Mouse (Mus musculus) midbrain, embryonic 15.5 days (tissue): ENCODE results near the gene Hdac7. TPM values are rescaled to one million over a fixed set of nuclear protein-coding genes. Genes with fewer than 3 reads are reported as not detected.
A peak's percentile ranks its signal among the peaks of the same experiment; 100 is the strongest.

Source experiments
- ATAC-seq: fragments of 200-750 bp; cut with Nextera tagmentation; replicated peaks from 2 replicates; pipeline ENCODE4 v1.8.0; 2017; ENCODE audit warnings: moderate TSS enrichment
- H3K27ac ChIP-seq: fragments of 300-500 bp; sonication (generic); 2 replicates; pipeline ENCODE4 v1.5.1; 2015; ENCODE audit warnings: mild to moderate bottlenecking, inconsistent platforms
- H3K27me3 ChIP-seq: fragments of 300-500 bp; sonication (generic); replicated peaks from 2 replicates; pipeline ENCODE4 v1.6.1; 2015; ENCODE audit warnings: inconsistent platforms
- H3K36me3 ChIP-seq: fragments of 300-500 bp; sonication (generic); replicated peaks from 2 replicates; pipeline ENCODE4 v1.6.1; 2015; ENCODE audit warnings: inconsistent platforms
- H3K4me1 ChIP-seq: fragments of 300-500 bp; sonication (generic); 2 replicates; pipeline ENCODE4 v1.6.1; 2015; ENCODE audit warnings: inconsistent platforms
- H3K4me2 ChIP-seq: fragments of 300-500 bp; sonication (generic); 2 replicates; pipeline ENCODE4 v1.6.1; 2015; ENCODE audit warnings: inconsistent platforms, mild to moderate bottlenecking, moderate library complexity
- H3K4me3 ChIP-seq: fragments of 300-500 bp; sonication (generic); 2 replicates; pipeline ENCODE4 v1.5.1; 2015; ENCODE audit warnings: mild to moderate bottlenecking, inconsistent platforms
- H3K9ac ChIP-seq: fragments of 300-500 bp; sonication (generic); 2 replicates; pipeline ENCODE4 v1.6.1; 2015; ENCODE audit warnings: mild to moderate bottlenecking, inconsistent platforms
- H3K9me3 ChIP-seq: fragments of 300-500 bp; sonication (generic); 2 replicates; pipeline ENCODE4 v1.6.1; 2016; ENCODE audit warnings: inconsistent platforms
- WGBS: fragments of 180-500 bp; shearing (Covaris S2); methylation state at CpG from one replicate; pipeline ENCODE4 v1.1.7; 2015; ENCODE audit warnings: mixed read lengths; 5-methylcytosine and 5-hydroxymethylcytosine counted together
- polyA plus RNA-seq: library from polyadenylated mRNA; unstranded; fragments of >200 nt; fragmentation: Nextera tagmentation; extraction: Ambion mirVana; gene quantifications from 2 replicates; pipeline ENCODE4 v1.2.1, GENCODE M21; 2015

Gene Hdac7
- polyA plus RNA-seq, 1 experiment from 2014 or later: 34.5 TPM

GRCm38 (mm10) chr15:97828901-97829338 lies 15.4 kb downstream of the Hdac7 start:
- Histone ChIP-seq H3K36me3 (no peaks in the 10 kb centered on the region), H3K9ac (no peak overlapping the region), H3K27me3 (no peaks in the 10 kb centered on the region), H3K4me1 (peaks cover 72% of the 10 kb centered on the region), H3K4me3 (no peak overlapping the region; the same call in 1 of the 2 replicates), H3K27ac (0 out of 2 replicates have a peak overlapping the region, but pooled peaks have one; percentile 11), H3K9me3 (no peaks in the 10 kb centered on the region), H3K4me2 (peak overlapping the region; percentile 84)
- WGBS: 59% methylated on average over 5 of the region's 5 CpGs
- ATAC-seq: no peak

GRCm38 (mm10) chr15:97828221-97828842 lies 16.0 kb downstream of the Hdac7 start:
- Histone ChIP-seq H3K27me3 (no peaks in the 10 kb centered on the region), H3K4me3 (no peak overlapping the region; the same call in 1 of the 2 replicates), H3K4me2 (peak overlapping the region; percentile 84), H3K9ac (peak overlapping the region; percentile 26), H3K27ac (0 out of 2 replicates have a peak overlapping the region, but pooled peaks have one; percentile 10), H3K4me1 (peaks cover 77% of the 10 kb centered on the region), H3K36me3 (no peaks in the 10 kb centered on the region), H3K9me3 (no peaks in the 10 kb centered on the region)
- 46% methylated on average over 6 of the region's 6 CpGs for WGBS
- no peak for ATAC-seq

GRCm38 (mm10) chr15:97827401-97827800 lies 16.9 kb downstream of the Hdac7 start:
- H3K4me3 ChIP-seq: no peak overlapping the region
- no peaks in the 10 kb centered on the region for H3K36me3 ChIP-seq
- no peak overlapping the region for H3K4me2 ChIP-seq
- H3K9me3 ChIP-seq: no peaks in the 10 kb centered on the region
- 89% methylated on average over 8 of the region's 8 CpGs for WGBS
- no peak for ATAC-seq
- H3K27ac ChIP-seq: no peak overlapping the region
- no peaks in the 10 kb centered on the region for H3K27me3 ChIP-seq
- peaks cover 77% of the 10 kb centered on the region for H3K4me1 ChIP-seq
- no peak overlapping the region for H3K9ac ChIP-seq

- no peaks in the 10 kb centered on the region for H3K27me3 ChIP-seq
- H3K9ac ChIP-seq: no peak overlapping the region
- H3K36me3 ChIP-seq: no peaks in the 10 kb centered on the region
- no peaks in the 10 kb centered on the region for H3K9me3 ChIP-seq
- ATAC-seq: no peak
- WGBS: 81% methylated on average over 5 of the region's 5 CpGs
- no peak overlapping the region for H3K27ac ChIP-seq
- H3K4me1 ChIP-seq: peaks cover 77% of the 10 kb centered on the region
- H3K4me2 ChIP-seq: no peak overlapping the region
- no peak overlapping the region for H3K4me3 ChIP-seq
Observed at GRCm38 (mm10) chr15:97826588-97827261, 17.6 kb downstream of the Hdac7 start.

DNA sequence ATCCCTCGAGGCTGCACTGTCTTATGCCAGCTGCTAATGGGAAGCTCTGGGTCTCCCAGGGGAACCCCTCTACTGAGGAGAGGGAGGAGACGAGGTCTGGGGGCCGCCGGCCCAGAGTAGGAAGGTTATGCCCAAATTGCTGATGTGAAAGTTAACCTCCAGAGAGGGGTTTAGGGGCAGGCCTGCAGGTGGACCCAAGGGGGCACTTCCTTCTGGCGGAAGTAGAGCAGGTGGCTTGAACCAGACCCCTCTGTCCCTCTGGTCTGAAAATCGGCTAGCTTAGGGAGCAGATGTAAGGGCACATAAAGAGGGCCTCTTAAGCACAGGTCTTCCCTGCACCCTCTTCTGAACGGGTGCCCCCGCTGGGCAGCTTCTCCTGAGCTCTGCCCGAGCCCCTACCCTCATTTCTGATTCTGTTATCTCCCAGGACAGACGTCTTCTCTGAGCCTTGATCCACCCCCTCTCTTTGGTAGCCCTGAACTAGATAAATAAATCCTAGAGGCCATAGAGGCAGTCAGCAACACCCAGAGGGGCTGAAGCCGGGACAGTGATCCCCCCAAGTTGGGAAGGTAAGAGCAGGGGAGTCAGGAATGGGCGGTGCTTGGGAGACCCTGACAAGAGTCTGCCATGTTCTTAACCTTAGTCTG lies 18.2 kb downstream of the Hdac7 start:
- H3K4me3 ChIP-seq: no peak overlapping the region
- ATAC-seq: no peak
- no peaks in the 10 kb centered on the region for H3K27me3 ChIP-seq
- H3K36me3 ChIP-seq: no peaks in the 10 kb centered on the region
- no peaks in the 10 kb centered on the region for H3K9me3 ChIP-seq
- H3K4me1 ChIP-seq: peaks cover 81% of the 10 kb centered on the region
- WGBS: 33% methylated on average over 12 of the region's 12 CpGs
- H3K27ac ChIP-seq: no peak overlapping the region
- H3K9ac ChIP-seq: peak overlapping the region; percentile 20; the same call in 1 of the 2 replicates
- peak overlapping the region; percentile 35 for H3K4me2 ChIP-seq

DNA sequence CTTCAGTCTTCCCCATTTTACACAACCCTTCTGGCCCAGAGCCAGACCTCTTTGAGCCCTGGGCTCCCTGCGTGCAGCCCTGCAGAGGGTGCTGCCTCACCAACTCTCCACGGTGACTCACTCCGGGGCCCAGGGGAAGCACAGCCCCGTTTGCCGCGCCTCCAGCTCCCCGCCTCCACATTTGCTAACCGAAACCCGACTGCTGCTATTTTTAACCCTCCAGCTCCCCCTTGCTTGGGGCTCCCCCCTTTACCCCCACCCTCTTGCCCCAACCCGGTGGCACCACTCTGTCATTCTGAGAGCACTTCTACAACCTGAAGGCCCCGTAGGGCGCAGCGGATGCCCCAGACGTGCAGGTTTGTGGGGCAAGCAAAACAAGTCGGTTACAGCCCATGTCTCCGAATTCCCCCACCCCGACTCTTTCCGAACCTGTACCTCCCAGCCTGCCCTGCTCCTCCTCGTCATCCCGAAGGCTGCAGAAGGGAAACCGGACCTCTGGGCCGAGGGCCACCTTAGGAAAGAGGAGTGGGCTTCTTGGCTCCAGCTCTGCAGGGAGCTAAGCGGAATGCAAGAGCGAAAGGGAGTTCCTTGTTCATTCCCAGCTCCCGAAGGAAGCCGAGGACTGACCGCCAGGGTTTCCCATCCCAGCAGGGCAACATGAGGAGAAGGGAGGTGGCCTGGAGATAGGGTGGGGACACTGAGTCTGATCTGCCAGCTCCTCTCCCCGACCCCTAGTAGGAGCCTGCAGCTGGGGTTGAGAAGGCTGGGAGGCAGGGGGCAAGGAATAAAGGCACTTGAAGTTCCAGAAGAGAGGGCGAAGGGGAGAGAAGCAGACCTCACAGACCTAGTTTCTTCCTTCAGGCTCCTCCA lies 19.0 kb downstream of the Hdac7 start:
- ATAC-seq: no peak
- H3K9ac ChIP-seq: peak overlapping the region; percentile 20
- H3K27ac ChIP-seq: no peak overlapping the region
- H3K4me2 ChIP-seq: peak overlapping the region; percentile 35
- H3K4me3 ChIP-seq: peak overlapping the region; percentile 11; the same call in 1 of the 2 replicates
- no peaks in the 10 kb centered on the region for H3K9me3 ChIP-seq
- 15% methylated on average over 29 of the region's 29 CpGs for WGBS
- no peaks in the 10 kb centered on the region for H3K27me3 ChIP-seq
- peaks cover 81% of the 10 kb centered on the region for H3K4me1 ChIP-seq
- no peaks in the 10 kb centered on the region for H3K36me3 ChIP-seq

- peaks cover 69% of the 10 kb centered on the region for H3K4me1 ChIP-seq
- H3K9ac ChIP-seq: no peak overlapping the region
Observed at GRCm38 (mm10) chr15:97824042-97824441, 20.3 kb downstream of the Hdac7 start.

GRCm38 (mm10) chr15:97823479-97823878 lies 20.8 kb downstream of the Hdac7 start:
- Histone ChIP-seq H3K27ac (no peak overlapping the region), H3K27me3 (no peaks in the 10 kb centered on the region), H3K4me2 (no peak overlapping the region), H3K9ac (no peak overlapping the region), H3K9me3 (no peaks in the 10 kb centered on the region), H3K36me3 (no peaks in the 10 kb centered on the region), H3K4me1 (peaks cover 63% of the 10 kb centered on the region), H3K4me3 (no peak overlapping the region)
- WGBS: 55% methylated on average over 12 of the region's 12 CpGs
- no peak for ATAC-seq

More at GRCm38 (mm10) chr15:97824042-97824441, 20.3 kb downstream of the Hdac7 start:
- no peak overlapping the region for H3K4me2 ChIP-seq
- H3K27ac ChIP-seq: no peak overlapping the region
- H3K4me3 ChIP-seq: no peak overlapping the region
- no peaks in the 10 kb centered on the region for H3K9me3 ChIP-seq
- ATAC-seq: no peak
- no peaks in the 10 kb centered on the region for H3K27me3 ChIP-seq
- 83% methylated on average over 6 of the region's 6 CpGs for WGBS
- H3K36me3 ChIP-seq: no peaks in the 10 kb centered on the region

GRCm38 (mm10) chr15:97822545-97823228 lies 21.6 kb downstream of the Hdac7 start:
- Histone ChIP-seq H3K27me3 (no peaks in the 10 kb centered on the region), H3K4me3 (no peak overlapping the region), H3K36me3 (no peaks in the 10 kb centered on the region), H3K27ac (no peak overlapping the region), H3K9me3 (no peaks in the 10 kb centered on the region), H3K9ac (no peak overlapping the region), H3K4me1 (peaks cover 57% of the 10 kb centered on the region), H3K4me2 (no peak overlapping the region)
- 47% methylated on average over 12 of the region's 12 CpGs for WGBS
- no peak for ATAC-seq

DNA sequence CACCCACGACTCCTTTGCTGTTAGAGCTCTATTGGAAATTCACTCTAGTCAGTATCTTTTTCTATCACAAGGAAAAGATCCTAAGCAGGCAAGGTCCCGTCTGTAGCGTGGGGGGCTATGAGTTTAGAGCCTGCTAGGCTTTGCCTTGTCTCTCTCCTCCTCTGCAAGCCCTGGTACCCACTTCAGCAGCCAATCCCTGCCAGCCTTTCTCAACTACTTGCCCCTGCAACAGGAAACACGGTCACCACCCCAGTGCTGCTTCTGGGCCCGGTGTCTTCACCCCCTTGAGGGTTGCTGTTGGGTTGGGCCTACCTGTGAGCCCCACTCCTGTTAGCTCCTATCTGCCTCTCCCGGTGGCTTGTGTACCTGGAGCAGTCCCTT lies 22.3 kb downstream of the Hdac7 start:
- Histone ChIP-seq H3K4me1 (peaks cover 54% of the 10 kb centered on the region), H3K4me2 (no peak overlapping the region), H3K27ac (no peak overlapping the region), H3K27me3 (no peaks in the 10 kb centered on the region), H3K4me3 (no peak overlapping the region), H3K9me3 (no peaks in the 10 kb centered on the region), H3K36me3 (no peaks in the 10 kb centered on the region), H3K9ac (no peak overlapping the region)
- 80% methylated on average over 6 of the region's 6 CpGs for WGBS
- no peak for ATAC-seq

DNA sequence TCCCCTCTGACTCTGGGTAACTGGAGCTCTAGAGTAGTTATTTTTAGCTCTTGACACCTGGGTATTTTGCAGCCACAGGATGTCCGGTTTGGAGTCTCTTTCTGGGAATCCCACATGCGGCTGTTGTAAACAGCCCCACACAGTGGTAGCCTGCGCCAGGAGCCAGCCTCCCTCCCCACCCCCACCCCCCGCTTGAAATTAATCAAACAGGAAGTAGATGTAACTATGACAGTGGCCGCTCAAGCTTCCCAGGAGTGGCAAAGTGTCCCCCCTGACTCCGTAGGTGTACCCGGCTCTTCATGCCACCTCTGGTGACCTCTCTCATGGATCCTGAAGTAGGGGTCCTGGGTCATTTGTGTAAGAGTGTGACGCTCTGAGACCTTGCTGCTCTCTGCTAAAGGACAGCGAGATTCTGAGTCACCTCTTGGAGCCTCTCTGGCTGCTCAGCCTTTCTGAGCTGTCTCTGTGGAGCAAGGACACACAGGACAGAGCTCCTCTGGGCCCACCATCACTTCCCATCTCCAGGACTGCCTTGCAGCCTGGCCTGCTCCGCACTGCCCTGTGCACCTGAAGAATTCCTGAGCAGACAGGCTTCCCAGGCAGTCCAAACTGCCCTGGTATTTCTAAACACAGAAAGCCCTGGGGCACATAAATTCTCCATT lies 22.9 kb downstream of the Hdac7 start:
- no peaks in the 10 kb centered on the region for H3K27me3 ChIP-seq
- WGBS: 68% methylated on average over 10 of the region's 10 CpGs
- ATAC-seq: no peak
- no peak overlapping the region for H3K9ac ChIP-seq
- H3K4me1 ChIP-seq: peaks cover 53% of the 10 kb centered on the region
- H3K36me3 ChIP-seq: no peaks in the 10 kb centered on the region
- H3K27ac ChIP-seq: no peak overlapping the region
- H3K4me2 ChIP-seq: no peak overlapping the region
- H3K9me3 ChIP-seq: no peaks in the 10 kb centered on the region
- H3K4me3 ChIP-seq: no peak overlapping the region
